Mouse (Mus musculus) limb, embryonic 13.5 days (tissue): ENCODE results near the gene Tenm2. TPM values are rescaled to one million over a fixed set of nuclear protein-coding genes. Genes with fewer than 3 reads are reported as not detected.

Experiments used
- ATAC-seq: fragments of 200-750 bp; cut with Nextera tagmentation; 2 replicates; pipeline ENCODE4 v1.8.0; 2017; ENCODE audit warnings: low read depth, moderate number of reproducible peaks, moderate TSS enrichment; ENCODE audit not compliant: low FRiP score
- H3K27ac ChIP-seq: fragments of 300-500 bp; sonication (generic); 2 replicates; pipeline ENCODE4 v1.5.1; 2015; ENCODE audit warnings: inconsistent platforms, mild to moderate bottlenecking, moderate library complexity
- H3K27me3 ChIP-seq: fragments of 300-500 bp; sonication (generic); 2 replicates; pipeline ENCODE4 v1.6.1; 2015; ENCODE audit warnings: mild to moderate bottlenecking, inconsistent platforms
- H3K36me3 ChIP-seq: fragments of 300-500 bp; sonication (generic); 2 replicates; pipeline ENCODE4 v1.6.1; 2015; ENCODE audit warnings: inconsistent platforms, mild to moderate bottlenecking, moderate library complexity
- H3K4me1 ChIP-seq: fragments of 300-500 bp; sonication (generic); 2 replicates; pipeline ENCODE4 v1.6.1; 2015; ENCODE audit warnings: inconsistent platforms
- H3K4me2 ChIP-seq: fragments of 300-500 bp; sonication (generic); replicated peaks from 2 replicates; pipeline ENCODE4 v1.6.1; 2015; ENCODE audit warnings: inconsistent platforms, mild to moderate bottlenecking, moderate library complexity
- H3K4me3 ChIP-seq: fragments of 300-500 bp; sonication (generic); 2 replicates; pipeline ENCODE4 v1.5.1; 2015; ENCODE audit warnings: moderate library complexity, mild to moderate bottlenecking, inconsistent platforms
- H3K9ac ChIP-seq: fragments of 300-500 bp; sonication (generic); 2 replicates; pipeline ENCODE4 v1.6.1; 2015; ENCODE audit warnings: mild to moderate bottlenecking, inconsistent platforms
- H3K9me3 ChIP-seq: fragments of 300-500 bp; sonication (generic); 2 replicates; pipeline ENCODE4 v1.6.1; 2016; ENCODE audit warnings: inconsistent platforms
- WGBS: fragments of 180-500 bp; shearing (Covaris S2); methylation state at CpG from one replicate; pipeline ENCODE4 v1.1.7; 2015; 5-methylcytosine and 5-hydroxymethylcytosine counted together
- polyA plus RNA-seq: library from polyadenylated mRNA; unstranded; fragments of >200 nt; fragmentation: Nextera tagmentation; extraction: Ambion mirVana; gene quantifications from 2 replicates; pipeline ENCODE4 v1.2.1, GENCODE M21; 2015

Tenm2 gene
- polyA plus RNA-seq, 1 experiment from 2014 or later: 6.4 TPM

DNA sequence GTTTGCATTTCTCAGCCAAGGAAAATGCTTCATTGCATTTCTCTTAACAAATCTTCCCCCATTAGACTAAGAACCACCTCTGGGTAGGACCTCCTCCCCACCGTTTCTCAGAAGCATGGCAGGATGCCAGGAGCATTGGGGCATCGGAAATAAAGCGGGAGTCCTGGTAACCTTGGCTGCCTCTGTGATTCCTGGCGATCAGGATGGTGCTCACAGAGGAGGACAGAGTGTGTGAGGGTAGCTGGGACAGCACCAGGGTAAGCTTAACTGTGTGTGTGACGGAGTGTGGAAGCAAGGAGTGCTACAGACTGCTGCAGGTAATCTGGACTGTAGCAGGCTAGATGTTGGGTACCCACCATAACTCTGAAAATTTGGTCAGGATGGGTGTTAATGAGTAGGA, 806.8 kb downstream of the Tenm2 start:
- Histone ChIP-seq H3K4me3 (no peak overlapping the region), H3K36me3 (no peaks in the 10 kb centered on the region), H3K4me1 (peaks cover 38% of the 10 kb centered on the region), H3K27ac (no peak overlapping the region), H3K4me2 (no peak overlapping the region), H3K9ac (no peak overlapping the region), H3K9me3 (no peaks in the 10 kb centered on the region), H3K27me3 (no peaks in the 10 kb centered on the region)
- 54% methylated on average over 5 of the region's 5 CpGs for WGBS
- no peak for ATAC-seq

DNA sequence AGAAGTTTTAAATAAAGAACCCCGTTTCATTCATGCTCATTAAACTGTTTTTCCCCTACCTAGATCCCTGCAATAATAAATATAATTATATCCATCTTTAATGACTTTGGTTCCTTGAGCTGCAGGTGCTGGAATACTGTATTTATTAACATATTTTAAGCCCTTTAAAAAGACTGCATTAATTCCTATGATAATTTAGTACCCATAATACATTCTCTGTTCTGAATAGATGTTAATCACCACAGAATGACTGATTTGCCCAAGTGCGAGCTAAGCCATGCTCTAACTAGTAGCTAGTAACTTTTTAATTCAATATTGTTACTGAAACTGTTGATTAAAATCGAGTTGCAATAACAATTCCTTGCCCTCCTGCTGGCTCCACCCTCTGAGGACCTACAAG, 810.8 kb downstream of the Tenm2 start:
- no peak overlapping the region for H3K27ac ChIP-seq
- no peaks in the 10 kb centered on the region for H3K27me3 ChIP-seq
- no peak for ATAC-seq
- H3K9ac ChIP-seq: no peak overlapping the region
- WGBS: 59% methylated on average over 3 of the region's 3 CpGs
- no peaks in the 10 kb centered on the region for H3K36me3 ChIP-seq
- no peak overlapping the region for H3K4me3 ChIP-seq
- no peak overlapping the region for H3K4me2 ChIP-seq
- no peaks in the 10 kb centered on the region for H3K9me3 ChIP-seq
- H3K4me1 ChIP-seq: peaks cover 25% of the 10 kb centered on the region

DNA sequence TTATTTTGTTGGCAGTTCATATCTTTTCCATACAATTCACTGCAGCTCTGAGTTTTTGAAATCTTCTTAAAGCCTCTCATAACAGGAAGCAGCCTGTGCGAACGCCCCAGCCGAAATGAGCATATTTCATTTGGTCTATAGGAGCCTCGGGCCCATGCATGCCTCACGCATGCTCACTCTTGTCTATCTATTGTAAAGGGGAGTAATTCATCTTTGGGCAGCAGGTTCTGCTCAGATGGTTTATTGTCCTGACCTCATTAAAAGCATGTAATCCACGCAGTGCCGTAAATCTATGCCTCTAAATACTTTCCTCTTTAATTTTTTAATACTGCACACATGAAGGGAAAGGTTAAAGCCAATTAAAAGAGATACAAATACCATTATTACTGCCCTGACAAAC, 815.7 kb downstream of the Tenm2 start:
- Histone ChIP-seq H3K27me3 (no peaks in the 10 kb centered on the region), H3K4me1 (0 out of 2 replicates have a peak, but pooled peaks cover 4% of the 10 kb centered on the region), H3K4me2 (no peak overlapping the region), H3K36me3 (no peaks in the 10 kb centered on the region), H3K9ac (no peak overlapping the region), H3K27ac (no peak overlapping the region), H3K4me3 (no peak overlapping the region), H3K9me3 (no peaks in the 10 kb centered on the region)
- 52% methylated on average over 7 of the region's 7 CpGs for WGBS
- no peak for ATAC-seq

DNA sequence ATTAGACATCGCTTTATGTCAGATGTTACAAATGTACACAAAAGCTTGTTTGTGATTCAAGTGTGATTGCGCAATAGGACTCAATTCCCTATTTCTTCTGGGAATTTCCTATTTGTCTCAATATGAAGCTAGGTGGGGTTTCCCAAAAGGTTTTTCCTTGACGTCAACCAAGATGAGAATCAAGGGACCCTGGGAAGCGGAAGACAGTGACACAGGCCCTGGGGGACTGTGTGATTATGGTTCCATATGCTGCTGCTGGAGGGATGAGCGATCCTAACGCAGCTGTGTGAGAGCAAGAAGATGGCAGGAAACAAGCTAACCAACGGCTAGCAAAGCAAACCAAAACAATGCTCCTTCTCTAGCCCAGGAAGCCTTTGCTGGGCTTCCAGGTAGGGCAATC, 820.5 kb downstream of the Tenm2 start:
- ATAC-seq: no peak
- Histone ChIP-seq H3K27ac (no peak overlapping the region), H3K4me3 (no peak overlapping the region), H3K4me2 (no peak overlapping the region), H3K9me3 (no peaks in the 10 kb centered on the region), H3K27me3 (no peaks in the 10 kb centered on the region), H3K9ac (no peak overlapping the region), H3K4me1 (peaks cover 12% of the 10 kb centered on the region), H3K36me3 (no peaks in the 10 kb centered on the region)
- 80% methylated on average over 7 of the region's 7 CpGs for WGBS

DNA sequence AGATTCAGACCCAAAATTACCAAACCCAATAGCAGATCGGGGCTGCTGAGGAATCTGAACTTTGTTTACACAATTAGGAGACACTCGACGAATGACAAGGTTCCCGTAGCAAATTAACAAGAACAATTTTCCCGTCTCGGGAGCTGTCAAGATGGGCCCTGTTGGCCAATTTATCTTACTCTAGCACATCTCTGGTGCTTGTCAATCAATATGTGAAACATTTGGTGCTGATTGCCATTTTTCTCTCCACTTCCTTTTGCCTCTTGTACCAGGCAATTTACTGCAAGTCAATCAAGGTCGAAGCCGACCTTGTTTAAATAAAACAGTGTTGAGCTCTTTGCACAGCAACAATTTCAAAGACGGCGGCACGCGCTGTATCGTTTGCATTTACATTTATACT, 824.9 kb downstream of the Tenm2 start:
- Histone ChIP-seq H3K4me1 (peaks cover 12% of the 10 kb centered on the region), H3K27ac (no peak overlapping the region), H3K9ac (no peak overlapping the region), H3K9me3 (no peaks in the 10 kb centered on the region), H3K4me3 (no peak overlapping the region), H3K27me3 (no peaks in the 10 kb centered on the region), H3K4me2 (no peak overlapping the region), H3K36me3 (no peaks in the 10 kb centered on the region)
- WGBS: 57% methylated on average over 13 of the region's 13 CpGs
- no peak for ATAC-seq

DNA sequence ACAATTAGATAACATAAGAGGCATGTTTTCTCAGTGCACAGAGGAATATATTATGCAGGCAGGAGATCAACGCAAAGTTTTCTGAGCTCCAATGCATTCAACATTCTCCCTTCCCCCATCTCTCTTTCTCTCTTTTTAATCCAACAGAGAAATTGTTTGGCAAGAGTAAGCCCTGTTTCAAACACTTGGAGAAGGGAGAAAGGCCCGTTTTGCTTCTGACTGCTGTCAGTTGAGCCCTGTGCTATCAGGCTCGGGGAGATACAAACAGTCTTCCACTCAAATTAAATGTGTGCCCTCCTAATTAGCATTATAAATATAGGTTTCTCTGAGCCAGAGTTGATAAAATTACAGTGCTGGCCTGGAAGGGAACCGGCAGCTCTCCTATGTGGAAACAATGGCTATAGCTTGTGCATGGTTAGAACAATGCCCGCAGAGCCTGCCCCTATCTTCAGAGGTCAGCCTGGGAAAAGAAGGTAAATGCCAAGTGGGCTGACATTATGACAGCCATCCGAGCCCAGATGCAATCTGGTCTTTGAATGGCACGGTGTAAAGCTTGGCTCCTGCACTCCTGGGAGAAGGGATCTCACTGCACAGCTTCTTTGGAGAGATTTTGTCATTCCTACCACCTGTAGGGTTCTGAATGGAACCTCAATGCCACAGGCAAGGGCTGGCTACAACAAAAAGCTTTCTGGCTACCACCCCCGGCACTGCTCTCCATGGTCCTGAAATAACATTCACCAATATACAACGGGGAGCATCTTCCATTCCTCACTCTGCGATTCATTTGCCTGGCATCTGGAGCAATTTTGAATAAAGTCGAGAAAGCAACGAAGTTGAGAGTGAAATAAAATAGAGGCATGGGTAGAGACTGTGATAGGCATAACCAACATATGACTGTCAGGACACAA, 839.7 kb downstream of the Tenm2 start:
- 51% methylated on average over 12 of the region's 12 CpGs for WGBS
- Histone ChIP-seq H3K4me3 (no peak overlapping the region), H3K9ac (no peak overlapping the region), H3K4me1 (no peaks in the 10 kb centered on the region), H3K27me3 (no peaks in the 10 kb centered on the region), H3K4me2 (no peak overlapping the region), H3K36me3 (no peaks in the 10 kb centered on the region), H3K27ac (no peak overlapping the region), H3K9me3 (no peaks in the 10 kb centered on the region)
- no peak for ATAC-seq

DNA sequence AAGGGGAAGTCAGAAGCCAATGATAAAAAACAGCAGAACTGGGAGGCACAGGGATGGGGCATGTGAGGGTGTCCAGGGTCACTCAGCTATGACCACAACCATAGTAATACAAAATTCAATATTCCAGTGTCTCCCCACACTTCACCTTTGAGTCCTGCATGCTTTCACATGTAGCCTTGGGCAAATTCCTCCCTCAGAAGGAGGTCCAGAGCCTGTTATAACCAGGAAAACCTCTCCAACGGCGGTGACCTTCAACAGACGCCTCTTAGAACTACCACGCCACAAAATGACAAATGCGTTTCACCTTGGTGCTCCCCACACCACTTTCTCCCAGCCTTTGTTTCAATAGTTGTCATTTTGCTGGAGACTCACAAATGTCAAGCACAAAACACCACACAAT, 851.1 kb downstream of the Tenm2 start:
- H3K27ac ChIP-seq: no peak overlapping the region
- ATAC-seq: no peak
- H3K27me3 ChIP-seq: no peaks in the 10 kb centered on the region
- H3K36me3 ChIP-seq: no peaks in the 10 kb centered on the region
- no peak overlapping the region for H3K4me3 ChIP-seq
- no peak overlapping the region for H3K9ac ChIP-seq
- WGBS: 81% methylated on average over 5 of the region's 5 CpGs
- H3K9me3 ChIP-seq: no peaks in the 10 kb centered on the region
- H3K4me2 ChIP-seq: no peak overlapping the region
- H3K4me1 ChIP-seq: no peaks in the 10 kb centered on the region

- WGBS: 89% methylated on average over 7 of the region's 7 CpGs
- Histone ChIP-seq H3K36me3 (no peaks in the 10 kb centered on the region), H3K4me1 (no peaks in the 10 kb centered on the region), H3K9ac (no peak overlapping the region), H3K4me3 (no peak overlapping the region), H3K27ac (no peak overlapping the region), H3K27me3 (no peaks in the 10 kb centered on the region), H3K4me2 (no peak overlapping the region), H3K9me3 (0 out of 2 replicates have a peak, but pooled peaks cover 3% of the 10 kb centered on the region)
- no peak for ATAC-seq
Observed at GRCm38 (mm10) chr11:36371814-36372213, 864.0 kb downstream of the Tenm2 start.

- Histone ChIP-seq H3K4me2 (no peak overlapping the region), H3K27ac (no peak overlapping the region), H3K9ac (no peak overlapping the region), H3K4me1 (peaks cover 6% of the 10 kb centered on the region), H3K36me3 (no peaks in the 10 kb centered on the region), H3K9me3 (no peaks in the 10 kb centered on the region), H3K27me3 (no peaks in the 10 kb centered on the region), H3K4me3 (no peak overlapping the region)
- no peak for ATAC-seq
- 90% methylated on average over 5 of the region's 5 CpGs for WGBS
Observed at GRCm38 (mm10) chr11:36365067-36365466, 870.7 kb downstream of the Tenm2 start.

DNA sequence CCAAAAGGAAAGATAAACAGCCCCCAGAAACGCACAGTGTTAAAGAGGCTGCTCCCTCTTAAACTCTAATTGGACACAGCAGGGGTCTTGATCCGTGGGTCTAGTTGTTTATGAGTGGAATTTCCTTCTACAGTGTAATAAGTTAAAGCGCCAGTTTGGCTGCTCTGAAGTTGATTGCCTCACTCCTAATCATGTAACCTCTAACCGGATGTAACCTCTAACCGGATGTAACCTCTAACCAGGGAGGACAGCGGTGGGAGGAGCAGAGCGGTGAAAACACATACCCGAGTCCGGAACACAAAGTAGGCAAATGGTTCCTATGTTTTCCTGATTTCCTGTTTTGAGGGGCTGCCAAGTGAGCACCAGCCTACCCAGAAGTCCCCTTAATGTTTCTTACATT, 871.3 kb downstream of the Tenm2 start:
- peaks cover 6% of the 10 kb centered on the region for H3K4me1 ChIP-seq
- H3K36me3 ChIP-seq: no peaks in the 10 kb centered on the region
- H3K9ac ChIP-seq: no peak overlapping the region
- H3K4me2 ChIP-seq: peak overlapping the region; percentile 38
- H3K4me3 ChIP-seq: no peak overlapping the region
- H3K27me3 ChIP-seq: no peaks in the 10 kb centered on the region
- H3K9me3 ChIP-seq: no peaks in the 10 kb centered on the region
- no peak overlapping the region for H3K27ac ChIP-seq
- peak; percentile 57; the same call in 1 of the 2 replicates for ATAC-seq
- 17% methylated on average over 9 of the region's 9 CpGs for WGBS

- H3K4me2 ChIP-seq: no peak overlapping the region
- H3K36me3 ChIP-seq: no peaks in the 10 kb centered on the region
- H3K27ac ChIP-seq: no peak overlapping the region
- H3K9me3 ChIP-seq: no peaks in the 10 kb centered on the region
- no peaks in the 10 kb centered on the region for H3K27me3 ChIP-seq
- H3K4me1 ChIP-seq: peaks cover 6% of the 10 kb centered on the region
- ATAC-seq: no peak
- H3K9ac ChIP-seq: no peak overlapping the region
- 72% methylated on average over 8 of the region's 8 CpGs for WGBS
- no peak overlapping the region for H3K4me3 ChIP-seq
Observed at GRCm38 (mm10) chr11:36362514-36362913, 873.2 kb downstream of the Tenm2 start.

- Histone ChIP-seq H3K27me3 (no peaks in the 10 kb centered on the region), H3K4me3 (no peak overlapping the region), H3K4me1 (no peaks in the 10 kb centered on the region), H3K4me2 (no peak overlapping the region), H3K27ac (no peak overlapping the region), H3K36me3 (no peaks in the 10 kb centered on the region), H3K9ac (no peak overlapping the region), H3K9me3 (no peaks in the 10 kb centered on the region)
- WGBS: 90% methylated on average over 1 of the region's 1 CpGs
- ATAC-seq: no peak
Observed at GRCm38 (mm10) chr11:36353252-36353651, 882.5 kb downstream of the Tenm2 start.

- 53% methylated on average over 6 of the region's 6 CpGs for WGBS
- no peak overlapping the region for H3K27ac ChIP-seq
- no peaks in the 10 kb centered on the region for H3K27me3 ChIP-seq
- no peak overlapping the region for H3K4me3 ChIP-seq
- H3K4me2 ChIP-seq: no peak overlapping the region
- H3K36me3 ChIP-seq: no peaks in the 10 kb centered on the region
- no peak overlapping the region for H3K9ac ChIP-seq
- H3K9me3 ChIP-seq: no peaks in the 10 kb centered on the region
- peak; percentile 48; the same call in 1 of the 2 replicates for ATAC-seq
- H3K4me1 ChIP-seq: no peaks in the 10 kb centered on the region
Observed at GRCm38 (mm10) chr11:36351752-36352151, 884.0 kb downstream of the Tenm2 start.
